Mouse (Mus musculus) mature B cell (primary cell): ENCODE data around the gene Rab3gap2.

Experiments
- in situ Hi-C: fragments of 300-500 bp; cut with MboI; formaldehyde crosslinking; loops from 2 replicates; pipeline ENCODE4 v1.14.3; 2019

Rab3gap2 gene

DNA sequence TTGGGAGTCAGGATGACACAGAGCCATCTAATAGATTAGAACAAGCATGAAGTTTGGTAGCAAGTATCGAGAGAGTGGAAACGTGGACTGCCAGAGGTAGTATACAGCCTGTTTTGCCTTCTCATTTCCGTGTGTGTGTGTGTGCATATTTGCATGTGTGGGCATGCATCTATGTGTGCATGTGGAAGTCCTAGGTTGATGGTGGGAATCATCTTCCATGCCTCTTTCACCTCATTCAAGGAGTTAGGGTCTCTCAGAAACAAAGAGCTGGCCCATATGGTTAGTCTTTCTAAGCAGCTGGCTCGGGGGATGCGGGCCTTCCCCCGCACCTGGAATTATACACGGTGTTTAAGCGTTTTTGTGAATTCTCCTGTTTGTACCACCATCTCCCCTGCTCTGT is 125.9 kb downstream of the Rab3gap2 start:
- in situ Hi-C loops = no loop called here

DNA sequence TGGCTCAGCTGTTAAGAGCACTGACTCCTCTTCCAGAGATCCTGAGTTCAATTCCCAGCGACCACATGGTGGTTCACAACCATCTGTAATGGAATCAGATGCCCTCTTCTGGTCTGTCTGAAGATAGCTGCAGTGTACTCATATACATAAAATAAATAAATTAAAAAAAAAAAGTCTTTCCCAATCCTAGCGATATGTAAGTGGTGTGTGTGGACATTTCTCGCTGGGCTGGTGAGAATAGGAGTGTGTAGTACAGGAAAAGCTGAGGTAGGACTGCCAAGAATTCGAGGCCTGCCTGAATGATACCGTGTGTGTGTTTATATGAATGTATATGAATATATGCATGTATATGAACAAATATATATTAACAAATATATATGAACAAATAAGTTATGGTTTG is 127.4 kb downstream of the Rab3gap2 start:
- in situ Hi-C loops = no loop called here

DNA sequence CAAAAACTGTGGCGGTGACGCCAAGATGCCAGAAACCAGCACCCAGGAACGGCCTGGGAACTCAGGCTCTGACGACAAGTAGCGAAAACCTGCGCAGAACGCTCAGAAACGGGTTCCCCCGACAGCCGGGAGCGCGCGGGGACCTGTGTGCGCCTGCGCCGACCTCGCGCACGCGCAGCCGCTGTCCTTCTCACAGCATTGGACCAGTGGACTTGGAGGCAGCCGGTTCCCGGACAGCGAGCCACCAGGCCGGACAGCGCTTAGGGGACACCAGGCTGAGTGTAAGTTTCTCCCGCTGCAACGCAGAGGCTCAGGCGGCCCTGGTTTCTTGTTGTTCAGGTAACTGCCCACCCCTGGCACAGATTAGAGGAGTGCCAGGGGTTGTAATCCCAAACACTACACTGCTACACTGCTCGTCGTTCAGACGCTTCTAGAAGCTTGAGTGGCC is 128.1 kb downstream of the Rab3gap2 start, which contains the start of gene Bpnt1:
Gene Bpnt1, plus strand, starts transcription at position 167 of the 448 bp plus-strand sequence.
- in situ Hi-C loops = no loop called here

DNA sequence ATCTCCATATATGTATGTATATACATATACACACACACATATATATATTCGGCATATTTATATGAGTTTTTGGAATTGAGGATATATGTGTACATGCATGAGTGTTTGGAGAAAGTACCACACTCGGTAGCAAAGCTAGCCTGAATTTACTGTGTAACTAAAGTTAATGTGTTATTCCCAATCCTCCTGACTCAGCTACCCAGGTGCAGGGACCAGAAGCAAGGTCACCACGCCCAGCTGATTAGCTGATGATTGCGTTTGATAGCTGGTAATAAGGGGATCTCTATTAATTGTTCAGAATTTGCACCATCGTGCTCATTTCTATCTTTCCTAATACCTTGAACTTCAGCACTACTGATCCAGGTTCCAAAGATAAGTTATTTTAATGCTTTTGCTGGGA is 129.7 kb downstream of the Rab3gap2 start:
- in situ Hi-C loops = no loop called here

DNA sequence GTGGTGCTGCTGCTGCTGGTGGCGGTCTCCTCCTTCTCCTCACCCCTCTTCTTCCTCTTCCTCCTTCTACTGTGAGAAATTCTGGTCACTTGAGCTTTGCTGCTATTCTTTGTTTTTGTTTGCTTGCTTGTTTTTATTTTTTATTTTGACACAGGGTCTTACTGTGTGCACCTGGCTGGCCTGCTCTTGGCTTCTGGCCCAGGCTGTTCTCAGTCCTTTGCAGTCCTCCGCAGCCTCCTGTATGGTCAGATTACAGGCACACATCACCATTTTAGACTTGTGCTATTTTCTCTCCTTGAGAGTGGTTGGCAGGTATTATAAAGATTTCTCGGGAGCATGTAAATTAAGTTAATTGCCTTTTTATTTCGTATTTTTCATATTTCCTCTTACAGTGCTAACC is 130.2 kb downstream of the Rab3gap2 start:
- in situ Hi-C loops = no loop called here

DNA sequence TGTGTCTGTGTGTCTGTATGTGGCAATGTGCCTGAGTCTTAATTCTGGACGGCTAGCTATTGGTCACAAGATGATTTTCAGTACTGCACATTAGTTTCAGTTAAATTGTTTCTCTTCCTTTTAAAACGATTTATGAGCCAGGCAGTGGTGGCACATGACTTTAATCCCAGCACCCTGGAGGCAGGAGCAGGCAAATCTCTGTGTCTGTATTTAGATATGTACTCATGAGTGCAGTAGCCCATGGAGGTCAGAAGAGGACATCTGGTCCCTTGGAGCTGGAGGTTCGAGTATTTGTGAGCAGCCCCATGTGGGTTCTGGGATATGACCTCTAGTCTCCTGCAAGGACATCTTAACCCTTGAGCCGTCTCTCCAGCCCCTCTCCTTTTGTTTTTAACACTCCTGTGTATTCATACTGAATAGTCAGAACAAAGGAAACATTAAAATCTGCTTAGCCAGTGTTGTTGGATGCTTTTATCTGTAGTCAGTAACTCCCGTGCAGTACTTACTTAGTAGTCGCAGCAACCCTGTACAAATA is 131.4 kb downstream of the Rab3gap2 start:
- in situ Hi-C loops = no loop called here
